Mouse (Mus musculus) neural tube, embryonic 11.5 days (tissue): Measurements from ENCODE around the gene Pkd1l3. TPM values are rescaled to one million over a fixed set of nuclear protein-coding genes. Genes with fewer than 3 reads are reported as not detected.

Experiments
- ATAC-seq: fragments of 200-750 bp; cut with Nextera tagmentation; 2 replicates; pipeline ENCODE4 v1.8.0; 2017; ENCODE audit warnings: moderate number of reproducible peaks, mild to moderate bottlenecking, moderate TSS enrichment, moderate library complexity; ENCODE audit not compliant: insufficient read depth, low FRiP score, low TSS enrichment
- DNase-seq: peaks from one replicate; pipeline ENCODE4 v3.0.0-alpha.2; 2015; ENCODE audit warnings: low spot score
- H3K27ac ChIP-seq: fragments of 300-500 bp; sonication (generic); 2 replicates; pipeline ENCODE4 v1.5.1; 2014; ENCODE audit warnings: low read depth, mild to moderate bottlenecking, low read length
- H3K27me3 ChIP-seq: fragments of 300-500 bp; sonication (generic); 2 replicates; pipeline ENCODE4 v1.6.1; 2014; ENCODE audit warnings: mild to moderate bottlenecking, low read length, mixed read lengths; ENCODE audit not compliant: control insufficient read depth, insufficient read depth
- H3K36me3 ChIP-seq: fragments of 300-500 bp; sonication (generic); 2 replicates; pipeline ENCODE4 v1.6.1; 2014; ENCODE audit warnings: mild to moderate bottlenecking, low read length, moderate library complexity, mixed read lengths; ENCODE audit not compliant: control insufficient read depth, insufficient read depth
- H3K4me1 ChIP-seq: fragments of 300-500 bp; sonication (generic); 2 replicates; pipeline ENCODE4 v1.6.1; 2014; ENCODE audit warnings: low read length, mixed read lengths; ENCODE audit not compliant: control insufficient read depth, insufficient read depth
- H3K4me2 ChIP-seq: fragments of 300-500 bp; sonication (generic); 2 replicates; pipeline ENCODE4 v1.6.1; 2014; ENCODE audit warnings: low read depth, mild to moderate bottlenecking, moderate library complexity
- H3K4me3 ChIP-seq: fragments of 300-500 bp; sonication (generic); 2 replicates; pipeline ENCODE4 v1.5.1; 2014; ENCODE audit warnings: low read depth, low read length
- H3K9ac ChIP-seq: fragments of 300-500 bp; sonication (generic); 2 replicates; pipeline ENCODE4 v1.6.1; 2014; ENCODE audit warnings: mild to moderate bottlenecking, low read length
- H3K9me3 ChIP-seq: fragments of 300-500 bp; sonication (generic); 2 replicates; pipeline ENCODE4 v1.6.1; 2016; ENCODE audit warnings: low read length; ENCODE audit not compliant: control insufficient read depth
- WGBS: fragments of 180-500 bp; shearing (Covaris S2); extraction: QIAGEN DNeasy Blood & Tissue Kit; methylation state at CpG from one replicate; pipeline ENCODE4 v1.1.7; 2014; 5-methylcytosine and 5-hydroxymethylcytosine counted together
- polyA plus RNA-seq: library from polyadenylated mRNA; unstranded; fragments of >200 nt; fragmentation: Nextera tagmentation; extraction: Ambion mirVana; gene quantifications from 2 replicates; pipeline ENCODE4 v1.2.1, GENCODE M21; 2014

Gene Pkd1l3
- polyA plus RNA-seq, 1 experiment from 2014 or later = not detected

DNA sequence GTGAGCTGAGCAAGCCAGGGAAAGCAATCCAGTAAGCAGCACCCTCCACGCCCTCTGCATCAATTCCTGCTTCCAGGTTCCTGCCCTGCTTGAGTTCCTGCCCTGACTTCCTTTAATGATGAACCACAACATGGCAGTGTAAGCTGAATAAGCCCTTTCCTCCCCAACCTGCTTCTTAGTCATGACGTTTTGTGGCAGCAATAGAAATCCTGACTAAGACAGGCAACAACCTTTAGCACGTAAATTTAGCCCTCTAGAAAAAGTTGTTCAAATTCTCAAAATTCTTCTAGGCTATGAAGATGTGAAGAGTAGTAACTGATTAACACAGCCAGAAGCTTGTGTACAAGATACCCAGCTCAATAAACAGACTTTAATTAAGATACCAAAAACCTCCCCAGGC, 67.2 kb downstream of the Pkd1l3 start:
- H3K36me3 ChIP-seq = peaks cover 6% of the 10 kb centered on the region
- DNase-seq = no peak
- WGBS = 92% methylated on average over 3 of the region's 3 CpGs
- no peaks in the 10 kb centered on the region for H3K4me1 ChIP-seq
- no peaks in the 10 kb centered on the region for H3K9me3 ChIP-seq
- H3K4me2 ChIP-seq = no peak overlapping the region
- ATAC-seq = no peak
- no peaks in the 10 kb centered on the region for H3K27me3 ChIP-seq
- no peak overlapping the region for H3K4me3 ChIP-seq
- H3K9ac ChIP-seq = no peak overlapping the region
- no peak overlapping the region for H3K27ac ChIP-seq

DNA sequence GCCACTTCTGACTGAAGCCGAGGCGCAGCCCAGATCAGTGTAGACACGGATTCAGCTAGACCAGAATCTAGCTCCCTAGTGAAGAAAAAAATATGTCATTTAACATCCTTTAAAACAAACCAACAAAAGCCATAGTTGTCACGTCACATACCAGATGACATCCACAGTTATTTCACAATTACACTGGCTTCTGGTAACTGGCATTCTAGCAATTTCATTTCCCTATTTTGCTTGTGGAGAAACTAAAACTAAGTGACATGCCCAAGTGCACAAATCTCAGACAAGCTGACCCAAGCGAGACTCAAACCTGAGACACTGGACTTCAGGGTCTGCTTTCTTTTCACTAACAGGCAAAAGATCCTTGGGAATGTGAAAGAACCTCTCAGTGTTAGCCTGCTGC, 67.8 kb downstream of the Pkd1l3 start:
- DNase-seq (no peak), ATAC-seq (no peak)
- Histone ChIP-seq H3K27me3 (no peaks in the 10 kb centered on the region), H3K4me1 (no peaks in the 10 kb centered on the region), H3K27ac (no peak overlapping the region), H3K4me3 (no peak overlapping the region), H3K9ac (no peak overlapping the region), H3K4me2 (no peak overlapping the region), H3K9me3 (no peaks in the 10 kb centered on the region), H3K36me3 (peaks cover 6% of the 10 kb centered on the region)
- 92% methylated on average over 5 of the region's 5 CpGs for WGBS

DNA sequence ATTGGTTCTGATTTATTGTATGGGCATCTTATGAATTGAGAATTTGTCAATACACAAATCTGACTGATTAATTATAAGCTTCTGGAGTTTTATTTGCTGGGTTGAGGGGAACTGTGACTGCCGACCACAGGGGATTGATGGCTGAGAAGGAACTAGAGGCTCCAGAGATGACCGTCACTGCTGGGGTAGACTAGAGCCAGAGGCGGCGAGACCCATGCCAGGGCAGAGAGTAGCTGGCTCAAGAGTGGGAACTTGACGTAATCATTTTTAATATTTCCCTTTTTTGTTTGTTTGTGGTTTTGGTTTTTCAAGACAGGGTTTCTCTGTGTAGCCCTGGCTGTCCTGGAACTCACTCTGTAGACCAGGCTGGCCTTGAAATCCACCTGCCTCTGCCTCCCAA, 72.9 kb downstream of the Pkd1l3 start:
- Histone ChIP-seq H3K9ac (no peak overlapping the region), H3K4me3 (no peak overlapping the region), H3K9me3 (no peaks in the 10 kb centered on the region), H3K4me2 (no peak overlapping the region), H3K27ac (no peak overlapping the region), H3K4me1 (peaks cover 14% of the 10 kb centered on the region), H3K36me3 (no peaks in the 10 kb centered on the region), H3K27me3 (no peaks in the 10 kb centered on the region)
- DNase-seq (no peak), ATAC-seq (no peak)
- WGBS = 96% methylated on average over 5 of the region's 5 CpGs

DNA sequence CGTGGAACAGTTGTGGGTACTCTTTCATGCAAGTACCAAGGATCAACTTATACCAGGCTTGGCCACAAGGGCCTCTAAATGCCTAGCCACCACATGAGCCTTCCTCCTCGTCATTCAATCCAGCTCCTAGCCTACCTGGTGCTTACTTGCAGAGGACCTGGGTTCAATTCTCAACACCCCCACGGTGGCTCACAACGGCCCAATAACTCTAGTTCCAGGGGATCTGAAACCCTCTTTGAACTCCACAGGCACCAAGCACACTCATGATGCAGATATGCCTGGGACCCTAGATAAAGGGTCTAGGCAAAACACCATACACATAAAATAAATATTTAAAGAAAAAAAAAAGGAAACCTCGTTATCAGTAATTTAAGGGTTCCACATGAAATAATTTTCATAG, 77.5 kb downstream of the Pkd1l3 start:
- DNase-seq (peak; percentile 20), ATAC-seq (no peak)
- H3K4me2 ChIP-seq = peak overlapping the region; percentile 83
- H3K9ac ChIP-seq = peak overlapping the region; percentile 91; the same call in 1 of the 2 replicates
- H3K36me3 ChIP-seq = no peaks in the 10 kb centered on the region
- 61% methylated on average over 5 of the region's 5 CpGs for WGBS
- no peak overlapping the region for H3K27ac ChIP-seq
- H3K4me3 ChIP-seq = peak overlapping the region; percentile 99
- H3K4me1 ChIP-seq = peaks cover 19% of the 10 kb centered on the region
- H3K9me3 ChIP-seq = no peaks in the 10 kb centered on the region
- no peaks in the 10 kb centered on the region for H3K27me3 ChIP-seq

DNA sequence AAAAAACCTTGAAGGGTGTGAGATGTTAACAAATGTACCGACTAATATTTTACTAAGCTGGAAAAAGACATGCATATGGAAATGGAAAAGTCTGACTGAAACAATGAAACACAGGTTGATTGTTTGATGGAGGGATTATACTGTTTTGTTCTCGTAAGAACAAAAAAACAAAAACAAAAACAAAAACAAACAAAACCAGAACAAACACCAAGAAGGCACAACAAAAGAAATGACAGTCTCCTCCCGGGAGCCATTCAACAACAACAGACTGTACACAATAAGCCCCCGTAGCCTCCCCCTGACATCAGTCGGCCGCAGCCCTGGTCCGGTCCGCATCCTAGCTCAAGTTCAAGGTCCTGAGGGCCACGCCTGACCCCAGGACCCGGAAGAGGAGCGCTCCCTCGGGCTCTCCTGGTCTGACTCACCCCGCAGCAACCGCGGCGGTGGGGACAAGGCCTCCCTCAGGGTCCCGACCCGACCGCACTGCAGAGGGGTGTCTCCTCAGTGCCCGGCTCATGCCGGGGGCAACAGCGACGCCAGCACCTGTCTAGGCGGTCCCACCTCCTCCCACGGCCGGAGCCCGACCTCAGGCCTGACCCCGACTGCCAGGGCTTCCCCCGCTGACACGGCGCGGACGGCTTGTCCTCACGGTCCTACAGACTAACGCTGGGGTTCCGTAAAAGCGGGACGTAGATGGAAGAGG, 78.3 kb downstream of the Pkd1l3 start:
- no peaks in the 10 kb centered on the region for H3K27me3 ChIP-seq
- H3K9ac ChIP-seq = peak overlapping the region; percentile 91
- peak overlapping the region; percentile 99 for H3K4me3 ChIP-seq
- peak; percentile 73 for ATAC-seq
- no peak for DNase-seq
- under 1% methylated on average over 38 of the region's 38 CpGs for WGBS
- H3K4me2 ChIP-seq = peak overlapping the region; percentile 83
- peaks cover 19% of the 10 kb centered on the region for H3K4me1 ChIP-seq
- H3K36me3 ChIP-seq = no peaks in the 10 kb centered on the region
- peak overlapping the region; percentile 73 for H3K27ac ChIP-seq
- H3K9me3 ChIP-seq = no peaks in the 10 kb centered on the region

DNA sequence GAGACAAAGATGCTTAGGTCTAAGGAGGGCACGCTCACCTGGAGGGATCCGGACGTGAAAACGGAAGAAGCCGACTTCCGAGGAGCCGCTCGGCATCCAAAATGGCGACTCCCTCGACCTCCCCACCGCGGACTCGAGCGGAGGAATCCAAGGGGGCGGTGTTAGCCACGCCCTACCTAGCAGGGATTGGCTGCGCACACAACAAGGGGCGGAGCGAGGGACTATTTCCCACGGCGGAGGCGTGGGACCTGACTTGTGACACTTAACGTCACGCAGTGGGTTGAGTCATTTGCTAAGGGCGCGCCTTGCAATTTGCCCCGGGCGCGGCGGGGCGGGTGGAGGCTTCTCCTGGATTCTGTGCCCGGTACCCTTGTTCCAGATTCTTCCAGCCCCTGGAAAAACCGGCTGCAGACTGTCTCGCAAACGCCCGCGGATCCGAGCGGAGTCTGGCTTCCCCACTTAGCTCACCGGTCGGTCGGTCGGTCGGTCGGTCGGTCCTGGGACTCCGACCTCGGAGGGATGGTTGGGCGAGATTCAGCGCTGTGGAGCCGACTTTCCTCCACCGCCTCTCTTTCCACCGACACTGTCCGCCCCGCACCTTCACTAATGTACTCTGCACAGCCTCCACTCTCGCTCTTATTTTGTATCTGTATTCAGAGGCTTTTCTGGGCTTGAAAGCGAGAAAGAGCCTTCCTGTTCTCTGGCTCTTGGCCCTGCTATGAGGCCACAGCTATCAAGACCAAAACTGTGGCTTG, 79.0 kb downstream of the Pkd1l3 start, which contains the start of gene Ist1:
Gene Ist1, minus strand, starts transcription at position 115 of the 755 bp plus-strand sequence.
- Histone ChIP-seq H3K36me3 (no peaks in the 10 kb centered on the region), H3K27me3 (no peaks in the 10 kb centered on the region), H3K27ac (peak within 1 kb of the TSS; percentile 73), H3K4me1 (peaks cover 19% of the 10 kb centered on the region), H3K4me3 (peak within 1 kb of the TSS; percentile 99), H3K4me2 (peak within 1 kb of the TSS; percentile 83), H3K9me3 (no peaks in the 10 kb centered on the region), H3K9ac (peak within 1 kb of the TSS; percentile 91)
- ATAC-seq (peak; percentile 98), DNase-seq (peak; percentile 99)
- under 1% methylated on average over 57 of the region's 57 CpGs for WGBS

DNA sequence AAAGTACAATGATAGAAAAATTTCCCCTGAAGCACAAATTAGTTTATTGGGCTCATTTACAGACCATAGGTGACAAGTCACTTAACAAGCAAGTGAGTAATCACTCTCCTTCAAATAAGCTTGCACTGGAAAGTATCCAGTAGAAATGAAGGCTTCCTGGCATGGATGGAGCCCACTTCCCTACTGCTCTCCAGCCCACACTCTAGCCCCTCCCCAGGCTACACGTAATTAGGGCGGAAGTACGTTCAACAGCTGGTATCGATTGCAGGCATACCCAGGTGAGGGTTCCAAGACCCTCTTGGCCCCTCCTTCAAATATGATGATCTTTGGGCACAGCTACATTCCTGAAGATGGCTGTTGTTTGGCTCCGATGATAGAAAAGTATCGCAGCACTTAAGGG, 79.8 kb downstream of the Pkd1l3 start:
- H3K27me3 ChIP-seq = no peaks in the 10 kb centered on the region
- ATAC-seq (no peak), DNase-seq (no peak)
- H3K4me1 ChIP-seq = peaks cover 19% of the 10 kb centered on the region
- H3K4me2 ChIP-seq = peak overlapping the region; percentile 83; the same call in 1 of the 2 replicates
- no peak overlapping the region for H3K9ac ChIP-seq
- H3K36me3 ChIP-seq = no peaks in the 10 kb centered on the region
- 45% methylated on average over 6 of the region's 6 CpGs for WGBS
- no peak overlapping the region for H3K4me3 ChIP-seq
- no peaks in the 10 kb centered on the region for H3K9me3 ChIP-seq
- no peak overlapping the region for H3K27ac ChIP-seq

DNA sequence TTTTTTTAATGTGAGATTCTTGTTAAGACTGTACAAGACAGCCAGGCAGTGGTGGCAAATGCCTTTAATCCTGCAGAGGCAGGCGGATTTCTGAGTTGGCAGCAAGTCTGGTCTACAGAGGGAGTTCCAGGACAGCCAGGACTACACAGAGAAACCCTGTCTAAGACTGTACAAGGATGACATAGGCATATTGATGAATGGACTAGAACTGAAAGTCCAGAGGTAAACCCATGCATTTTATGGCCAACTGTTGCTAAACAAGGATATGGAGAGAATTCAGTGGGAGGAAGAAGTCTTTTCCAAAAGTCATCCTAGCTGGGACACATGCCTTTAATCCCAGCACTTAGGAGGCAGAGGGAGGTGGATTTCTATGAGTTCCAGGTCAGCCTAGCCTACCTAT, 83.4 kb downstream of the Pkd1l3 start:
- Histone ChIP-seq H3K36me3 (no peaks in the 10 kb centered on the region), H3K4me2 (no peak overlapping the region), H3K4me1 (peaks cover 5% of the 10 kb centered on the region; the same call in 1 of the 2 replicates), H3K27ac (no peak overlapping the region), H3K27me3 (peaks cover under 1% of the 10 kb centered on the region; the same call in 1 of the 2 replicates), H3K9me3 (no peaks in the 10 kb centered on the region), H3K4me3 (no peak overlapping the region), H3K9ac (no peak overlapping the region)
- DNase-seq (no peak), ATAC-seq (no peak)
- WGBS = 60% methylated on average over 1 of the region's 1 CpGs
